Mouse (Mus musculus) midbrain, embryonic 10.5 days (tissue): Measurements from ENCODE around the gene Nploc4. TPM values are rescaled to one million over a fixed set of nuclear protein-coding genes. Genes with fewer than 3 reads are reported as not detected.

ENCODE experiments used
- DNase-seq: peaks from one replicate; pipeline ENCODE4 v3.0.0-alpha.2; 2017; ENCODE audit warnings: low spot score
- H3K27ac ChIP-seq: fragments of 300-500 bp; sonication (generic); replicated peaks from 2 replicates; pipeline ENCODE4 v1.5.1; 2016; ENCODE audit warnings: mild to moderate bottlenecking
- H3K27me3 ChIP-seq: fragments of 300-500 bp; sonication (generic); 2 replicates; pipeline ENCODE4 v1.6.1; 2016; ENCODE audit warnings: low read depth, mild to moderate bottlenecking; ENCODE audit not compliant: poor library complexity, severe bottlenecking
- H3K36me3 ChIP-seq: fragments of 300-500 bp; sonication (generic); 2 replicates; pipeline ENCODE4 v1.6.1; 2016; ENCODE audit warnings: mild to moderate bottlenecking, moderate library complexity
- H3K4me1 ChIP-seq: fragments of 300-500 bp; sonication (generic); 2 replicates; pipeline ENCODE4 v1.6.1; 2016
- H3K4me3 ChIP-seq: fragments of 300-500 bp; sonication (generic); 2 replicates; pipeline ENCODE4 v1.5.1; 2016; ENCODE audit warnings: mild to moderate bottlenecking, moderate library complexity
- H3K9me3 ChIP-seq: fragments of 300-500 bp; sonication (generic); replicated peaks from 2 replicates; pipeline ENCODE4 v1.6.1; 2016; ENCODE audit warnings: mild to moderate bottlenecking
- WGBS: fragments of 180-500 bp; shearing (Covaris S2); methylation state at CpG from one replicate; pipeline ENCODE4 v1.1.7; 2016; 5-methylcytosine and 5-hydroxymethylcytosine counted together
- polyA plus RNA-seq: library from polyadenylated mRNA; unstranded; fragments of >200 nt; fragmentation: Nextera tagmentation; extraction: Ambion mirVana; gene quantifications from 2 replicates; pipeline ENCODE4 v1.2.1, GENCODE M21; 2016

Nploc4 gene
- polyA plus RNA-seq, 1 experiment from 2014 or later = 45.1 TPM

DNA sequence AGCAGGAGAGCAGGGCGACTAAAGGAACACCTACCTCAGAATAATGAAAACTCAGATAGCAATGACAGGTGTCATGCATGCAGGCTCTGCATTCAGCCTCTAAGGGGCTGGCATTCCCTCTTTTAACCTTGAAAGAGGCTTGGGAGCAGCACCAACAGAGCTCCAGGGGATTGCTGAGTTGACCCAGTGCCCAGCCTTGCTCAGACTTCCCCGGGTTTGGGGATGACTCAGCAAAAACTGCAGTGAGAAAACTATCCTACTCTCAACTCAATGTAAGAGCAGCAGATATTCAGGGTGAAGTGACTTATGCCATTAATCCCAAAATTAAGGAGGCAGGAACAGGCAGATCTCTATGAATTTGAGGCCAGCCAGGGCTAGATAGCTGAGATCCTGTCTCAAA is 50.4 kb downstream of the Nploc4 start:
- DNase-seq = no peak
- H3K27me3 ChIP-seq = no peaks in the 10 kb centered on the region
- WGBS = 89% methylated on average over 2 of the region's 2 CpGs

DNA sequence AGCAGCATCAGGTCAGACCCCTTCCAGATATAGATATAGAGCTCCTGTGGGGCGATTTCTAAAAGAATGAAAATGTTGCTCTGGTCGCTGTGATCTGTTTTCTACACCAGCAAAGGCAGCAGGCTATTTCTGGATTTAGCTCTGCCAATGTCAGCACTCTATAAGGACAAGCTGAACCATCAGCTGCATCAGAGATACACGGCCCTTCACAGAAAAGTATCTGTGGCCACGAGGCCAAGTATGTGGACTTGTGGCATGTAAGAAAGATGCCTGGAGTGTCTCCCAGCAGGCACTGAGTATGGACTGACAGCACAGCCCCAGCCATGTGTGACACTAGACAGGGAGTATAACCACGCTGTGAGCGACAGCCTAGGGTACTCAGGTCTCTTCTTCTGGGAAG is 50.9 kb downstream of the Nploc4 start:
- Histone ChIP-seq H3K36me3 (peaks cover 86% of the 10 kb centered on the region), H3K9me3 (no peaks in the 10 kb centered on the region), H3K27ac (no peak overlapping the region), H3K27me3 (no peaks in the 10 kb centered on the region), H3K4me1 (no peaks in the 10 kb centered on the region), H3K4me3 (no peak overlapping the region)
- no peak for DNase-seq
- WGBS = 94% methylated on average over 6 of the region's 6 CpGs

More for the DNA sequence above, 50.4 kb downstream of the Nploc4 start:
- no peaks in the 10 kb centered on the region for H3K9me3 ChIP-seq
- no peak overlapping the region for H3K27ac ChIP-seq
- peaks cover 86% of the 10 kb centered on the region for H3K36me3 ChIP-seq
- no peaks in the 10 kb centered on the region for H3K4me1 ChIP-seq
- H3K4me3 ChIP-seq = no peak overlapping the region

DNA sequence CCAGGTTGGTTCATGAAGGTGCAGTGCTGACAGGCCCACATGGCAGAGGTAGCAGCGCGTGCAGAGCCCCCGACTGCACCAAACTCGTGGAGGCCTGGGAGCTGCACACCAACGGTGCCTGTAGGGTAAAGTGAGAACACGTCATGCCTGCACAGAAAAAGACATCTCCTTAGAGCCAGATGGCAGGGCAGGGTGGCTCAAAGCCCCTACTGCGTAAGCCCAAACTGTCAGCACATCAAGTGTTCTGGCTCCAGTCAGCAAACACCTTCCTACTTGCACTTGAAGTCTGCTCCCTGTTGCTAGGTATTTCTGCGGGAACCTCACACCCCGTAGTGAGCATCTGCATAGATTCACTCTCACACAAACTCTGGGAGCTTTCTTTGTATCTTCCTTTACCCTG is 55.0 kb downstream of the Nploc4 start:
- Histone ChIP-seq H3K4me1 (peaks cover 19% of the 10 kb centered on the region), H3K4me3 (no peak overlapping the region), H3K27me3 (no peaks in the 10 kb centered on the region), H3K27ac (no peak overlapping the region), H3K9me3 (no peaks in the 10 kb centered on the region), H3K36me3 (peaks cover 80% of the 10 kb centered on the region)
- no peak for DNase-seq
- WGBS = 94% methylated on average over 9 of the region's 9 CpGs

DNA sequence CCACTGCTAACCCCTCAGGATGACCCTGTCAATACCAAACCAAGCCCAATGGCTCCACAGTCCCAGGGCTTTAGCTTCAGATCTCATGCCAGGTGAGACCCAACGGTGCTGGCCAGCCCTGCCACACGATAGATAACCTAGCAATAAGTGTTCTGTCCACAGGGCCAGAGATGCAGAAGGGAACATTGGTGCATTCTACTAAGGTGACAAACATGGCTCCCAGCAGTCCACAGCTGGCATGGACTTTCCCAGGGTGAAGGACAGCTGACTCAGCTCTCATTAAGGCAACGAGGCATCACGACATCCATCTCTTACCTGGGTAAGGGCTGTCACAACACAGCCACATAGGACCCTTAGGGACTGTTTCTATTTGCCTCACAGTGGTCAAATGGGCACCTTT is 56.4 kb downstream of the Nploc4 start:
- no peak overlapping the region for H3K4me3 ChIP-seq
- no peaks in the 10 kb centered on the region for H3K9me3 ChIP-seq
- DNase-seq = no peak
- no peak overlapping the region for H3K27ac ChIP-seq
- WGBS = 94% methylated on average over 4 of the region's 4 CpGs
- no peaks in the 10 kb centered on the region for H3K27me3 ChIP-seq
- H3K4me1 ChIP-seq = peaks cover 31% of the 10 kb centered on the region
- peaks cover 80% of the 10 kb centered on the region for H3K36me3 ChIP-seq

DNA sequence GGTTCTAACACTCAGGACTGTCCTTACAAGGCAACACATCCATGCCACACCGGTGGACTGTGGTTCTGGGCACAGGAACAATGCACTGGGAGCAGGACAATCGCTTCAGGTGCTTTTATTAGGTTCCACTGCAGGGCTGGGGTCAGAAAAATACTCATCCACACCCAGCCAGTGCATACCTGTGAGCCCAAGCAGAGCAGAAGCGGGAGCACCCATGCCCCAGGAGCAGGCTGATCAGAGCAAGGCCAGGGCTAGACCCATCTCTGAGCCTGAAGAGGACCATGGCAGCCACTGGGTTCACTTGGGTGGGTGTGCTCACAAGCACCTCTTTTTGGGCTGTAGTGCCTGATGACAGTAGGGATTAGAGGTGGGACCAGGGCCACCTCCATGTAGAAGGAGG is 57.2 kb downstream of the Nploc4 start:
- Histone ChIP-seq H3K4me1 (peaks cover 31% of the 10 kb centered on the region), H3K27ac (no peak overlapping the region), H3K9me3 (no peaks in the 10 kb centered on the region), H3K27me3 (no peaks in the 10 kb centered on the region), H3K36me3 (peaks cover 79% of the 10 kb centered on the region), H3K4me3 (no peak overlapping the region)
- WGBS = 96% methylated on average over 3 of the region's 3 CpGs
- no peak for DNase-seq

DNA sequence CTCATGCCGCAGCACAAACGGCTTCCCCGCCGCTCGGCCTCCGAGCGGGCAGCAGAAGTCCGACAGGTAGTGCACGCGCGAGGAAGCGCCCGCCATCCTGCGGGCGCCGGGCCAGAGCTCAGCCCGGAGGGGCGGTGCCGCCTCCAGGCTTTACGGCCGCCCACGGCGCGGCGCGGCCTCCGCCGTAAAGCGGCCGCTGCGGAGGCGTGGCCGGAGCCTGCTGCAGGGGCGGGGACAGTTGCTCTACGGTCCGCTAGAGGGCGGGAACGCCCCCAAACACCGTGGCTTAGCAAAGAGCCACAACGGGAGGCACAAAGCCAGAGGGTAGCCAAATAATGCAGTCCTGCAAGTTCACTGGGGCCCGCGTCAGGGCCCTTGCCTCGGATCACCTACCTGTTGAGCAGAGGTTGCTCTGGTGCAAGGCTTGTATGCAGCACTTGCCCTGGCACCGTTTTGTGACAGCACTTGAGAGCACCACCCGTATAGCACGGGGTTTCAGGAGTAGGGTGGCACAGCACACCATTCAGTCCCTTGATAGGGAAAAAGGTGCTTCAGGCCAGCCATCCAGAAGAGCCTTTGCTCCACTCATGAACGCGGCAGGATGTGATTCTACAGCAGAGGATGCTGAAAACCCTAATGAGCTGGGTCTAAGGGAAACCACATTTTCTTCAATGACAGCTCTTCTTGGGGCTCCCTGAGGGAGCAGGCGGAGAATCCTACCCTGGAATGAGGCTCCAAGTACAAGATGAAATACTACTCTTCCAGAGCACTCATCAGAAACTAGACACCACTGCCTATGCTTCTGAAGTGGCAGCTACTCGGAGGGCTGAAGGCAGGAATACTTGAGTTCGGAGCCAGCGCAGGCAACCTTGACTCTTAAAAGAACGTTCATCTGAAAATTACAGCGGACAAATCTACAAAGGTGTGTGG is 58.6 kb downstream of the Nploc4 start, which contains the start of gene Faap100:
Faap100 (minus strand) TSS at position 154 of the 930 bp plus-strand sequence.
- Histone ChIP-seq H3K9me3 (no peaks in the 10 kb centered on the region), H3K27me3 (no peaks in the 10 kb centered on the region), H3K4me3 (peak within 1 kb of the TSS; percentile 80), H3K27ac (peak within 1 kb of the TSS; percentile 86), H3K4me1 (peaks cover 31% of the 10 kb centered on the region), H3K36me3 (peaks cover 79% of the 10 kb centered on the region)
- 10% methylated on average over 54 of the region's 54 CpGs for WGBS
- DNase-seq = peak; percentile 88

- no peaks in the 10 kb centered on the region for H3K27me3 ChIP-seq
- peak overlapping the region; percentile 86 for H3K27ac ChIP-seq
- H3K4me3 ChIP-seq = peak overlapping the region; percentile 80
- H3K4me1 ChIP-seq = peaks cover 31% of the 10 kb centered on the region
- no peaks in the 10 kb centered on the region for H3K9me3 ChIP-seq
- peaks cover 79% of the 10 kb centered on the region for H3K36me3 ChIP-seq
- 4% methylated on average over 38 of the region's 40 CpGs for WGBS
- DNase-seq = peak; percentile 43
Measured at GRCm38 (mm10) chr11:120378031-120378610, 59.4 kb downstream of the Nploc4 start.

GRCm38 (mm10) chr11:120377337-120377736 is 60.2 kb downstream of the Nploc4 start:
- Histone ChIP-seq H3K36me3 (peaks cover 79% of the 10 kb centered on the region), H3K27me3 (no peaks in the 10 kb centered on the region), H3K4me1 (peaks cover 31% of the 10 kb centered on the region), H3K27ac (no peak overlapping the region), H3K9me3 (no peaks in the 10 kb centered on the region), H3K4me3 (peak overlapping the region; percentile 80)
- WGBS = 83% methylated on average over 10 of the region's 10 CpGs
- DNase-seq = no peak

GRCm38 (mm10) chr11:120376302-120377160 is 61.0 kb downstream of the Nploc4 start:
- Histone ChIP-seq H3K4me3 (peak overlapping the region; percentile 80), H3K27ac (no peak overlapping the region), H3K27me3 (no peaks in the 10 kb centered on the region), H3K4me1 (peaks cover 31% of the 10 kb centered on the region), H3K36me3 (peaks cover 79% of the 10 kb centered on the region), H3K9me3 (no peaks in the 10 kb centered on the region)
- WGBS = 89% methylated on average over 17 of the region's 17 CpGs
- no peak for DNase-seq

DNA sequence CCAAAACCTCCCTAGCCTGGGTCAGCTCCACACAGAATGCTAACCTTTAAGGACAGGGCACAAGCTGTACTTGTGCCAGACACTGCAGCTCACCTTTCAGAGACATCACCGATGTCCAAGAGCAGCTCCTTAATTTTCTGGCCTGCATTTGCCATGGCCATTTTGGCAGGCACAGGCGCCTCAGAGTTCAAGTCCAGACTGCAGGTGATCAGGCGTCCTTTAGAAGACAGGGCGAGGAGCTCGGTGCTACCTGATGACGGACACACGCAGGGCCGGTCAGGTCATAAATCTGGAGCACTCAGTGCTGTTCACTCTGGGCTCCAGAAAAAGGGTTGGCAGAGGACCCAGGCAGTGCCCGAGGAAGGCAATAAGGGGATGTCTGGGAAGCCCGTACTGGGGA is 62.2 kb downstream of the Nploc4 start:
- Histone ChIP-seq H3K27me3 (no peaks in the 10 kb centered on the region), H3K9me3 (no peaks in the 10 kb centered on the region), H3K4me3 (no peak overlapping the region), H3K27ac (no peak overlapping the region), H3K36me3 (peaks cover 78% of the 10 kb centered on the region), H3K4me1 (peaks cover 31% of the 10 kb centered on the region)
- DNase-seq = no peak
- 97% methylated on average over 10 of the region's 10 CpGs for WGBS

GRCm38 (mm10) chr11:120373820-120374586 is 63.5 kb downstream of the Nploc4 start:
- Histone ChIP-seq H3K9me3 (no peaks in the 10 kb centered on the region), H3K4me1 (peaks cover 30% of the 10 kb centered on the region), H3K36me3 (peaks cover 83% of the 10 kb centered on the region), H3K27me3 (no peaks in the 10 kb centered on the region), H3K27ac (no peak overlapping the region), H3K4me3 (no peak overlapping the region)
- WGBS = 93% methylated on average over 23 of the region's 23 CpGs
- no peak for DNase-seq

DNA sequence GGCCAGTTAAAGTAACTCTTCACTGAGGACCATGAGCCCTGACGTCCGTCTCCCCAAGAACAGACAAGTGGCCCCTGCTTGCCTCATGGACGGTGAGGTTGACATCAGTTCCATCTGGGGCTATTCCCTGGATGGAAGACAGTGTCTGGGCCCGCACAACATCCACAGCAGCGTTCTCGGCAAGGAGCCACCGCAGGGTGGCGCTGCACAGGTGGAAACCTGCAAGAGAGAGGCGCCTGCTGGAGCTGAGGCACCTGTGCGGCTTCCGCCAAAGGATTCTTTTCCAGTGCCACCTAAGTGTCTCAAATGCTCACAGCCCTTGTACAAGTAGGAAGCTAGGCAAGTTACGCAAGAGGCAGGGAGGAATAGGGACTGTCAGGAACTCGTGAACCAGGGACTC is 64.5 kb downstream of the Nploc4 start:
- Histone ChIP-seq H3K27ac (no peak overlapping the region), H3K4me1 (peaks cover 24% of the 10 kb centered on the region), H3K9me3 (no peaks in the 10 kb centered on the region), H3K27me3 (no peaks in the 10 kb centered on the region), H3K4me3 (no peak overlapping the region), H3K36me3 (peaks cover 86% of the 10 kb centered on the region)
- DNase-seq = no peak
- 58% methylated on average over 13 of the region's 13 CpGs for WGBS
